Mouse (Mus musculus): ENCODE measurements around the gene Clec3b. TPM values are rescaled to one million over a fixed set of nuclear protein-coding genes. Genes with fewer than 3 reads are reported as not detected.

Clec3b gene
- polyA plus RNA-seq (2014; fragmentation: Nextera tagmentation; extraction: Ambion mirVana), result not detected in 2 replicates

DNA sequence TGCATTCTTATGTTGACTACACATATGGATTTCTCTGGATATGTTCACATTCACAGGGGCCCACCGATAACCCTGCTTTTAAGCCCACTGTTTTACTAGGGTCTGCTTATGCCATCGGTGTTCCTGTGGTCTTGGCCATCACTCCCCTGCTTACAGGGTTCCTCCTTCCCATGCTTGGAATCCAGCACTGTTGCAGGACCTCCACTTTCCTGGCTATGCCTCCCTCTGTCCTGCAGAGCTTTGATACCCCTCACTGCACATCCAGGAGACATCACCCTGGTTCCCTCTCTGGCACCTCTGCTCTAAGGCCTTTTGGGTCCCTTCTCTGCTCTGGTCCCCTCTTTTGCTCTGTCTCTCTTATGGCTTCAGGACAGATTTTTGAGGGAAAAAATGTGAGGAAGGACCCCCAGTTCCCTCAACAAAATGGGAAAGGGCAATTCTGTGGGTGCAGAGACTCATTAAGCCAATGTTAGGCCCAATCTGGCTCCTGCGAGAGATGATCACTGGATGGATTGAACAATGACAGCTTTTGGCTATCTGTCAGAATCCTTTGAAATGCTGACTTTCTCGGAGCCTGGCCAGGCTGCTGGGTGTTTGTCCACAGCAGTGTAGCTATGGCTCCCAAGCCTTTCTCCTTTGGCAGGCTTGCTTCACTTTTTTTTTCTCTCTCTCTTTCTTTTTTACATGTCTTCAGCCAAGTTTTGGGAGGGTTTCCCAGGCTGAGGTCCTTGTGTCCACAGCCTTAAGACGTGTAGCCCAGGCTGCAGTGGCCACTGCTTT lies at the start of gene Clec3b:
Gene Clec3b, plus strand, starts transcription at position 706 of the 780 bp plus-strand sequence.
- Histone ChIP-seq H3K27ac (ENCODE audit: low read depth, low read length) (no peak within 1 kb of the TSS), H3K9ac (ENCODE audit: low read length) (no peak within 1 kb of the TSS), H3K36me3 (ENCODE audit: control insufficient read depth, insufficient read depth, low read length) (no peaks in the 10 kb centered on the region), H3K4me1 (replicated peaks; ENCODE audit: control insufficient read depth, insufficient read depth, low read length) (no peaks in the 10 kb centered on the region), H3K27me3 (ENCODE audit: control insufficient read depth, insufficient read depth, low read length) (no peaks in the 10 kb centered on the region), H3K9me3 (ENCODE audit: control insufficient read depth, low read length) (no peaks in the 10 kb centered on the region), H3K4me2 (ENCODE audit: low read depth, low read length, severe bottlenecking) (no peak within 1 kb of the TSS), H3K4me3 (ENCODE audit: low read depth, low read length) (no peak within 1 kb of the TSS)
- 86% methylated on average over 5 of the region's 5 CpGs for WGBS
- DNase-seq (ENCODE audit: low spot score) (no peak), ATAC-seq (replicated peaks; ENCODE audit: low FRiP score) (no peak)

DNA sequence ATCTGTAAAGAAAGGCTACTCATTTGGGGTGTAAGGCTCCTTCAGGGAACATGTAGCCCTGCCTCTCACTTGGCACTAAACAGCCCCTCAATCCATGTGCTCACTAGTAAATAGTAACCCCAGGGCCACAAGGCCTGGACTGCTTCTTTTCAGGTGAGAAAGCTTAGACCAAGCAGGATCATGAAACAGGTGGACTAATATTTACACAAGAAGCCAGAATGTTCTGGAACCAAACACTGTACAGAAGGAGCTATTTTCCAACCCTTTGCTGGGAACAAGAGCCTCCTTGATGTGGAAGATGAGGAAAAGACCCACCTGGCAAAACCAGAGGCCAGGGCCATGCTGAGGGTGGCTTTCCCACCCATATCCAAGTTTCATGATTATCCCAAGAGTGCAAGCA lies 47.3 kb upstream of the Clec3b start:
- H3K9ac ChIP-seq (ENCODE audit: low read length), result no peak overlapping the region
- H3K9me3 ChIP-seq (ENCODE audit: control insufficient read depth, low read length), result no peaks in the 10 kb centered on the region
- ATAC-seq (replicated peaks; ENCODE audit: low FRiP score) (no peak), DNase-seq (ENCODE audit: low spot score) (no peak)
- no peaks in the 10 kb centered on the region for H3K4me1 ChIP-seq (replicated peaks; ENCODE audit: control insufficient read depth, insufficient read depth, low read length)
- no peak overlapping the region for H3K4me2 ChIP-seq (ENCODE audit: low read depth, low read length, severe bottlenecking)
- H3K27ac ChIP-seq (ENCODE audit: low read depth, low read length), result no peak overlapping the region
- H3K4me3 ChIP-seq (ENCODE audit: low read depth, low read length), result no peak overlapping the region
- no peaks in the 10 kb centered on the region; the same call in 1 of the 2 replicates for H3K36me3 ChIP-seq (ENCODE audit: control insufficient read depth, insufficient read depth, low read length)
- H3K27me3 ChIP-seq (ENCODE audit: control insufficient read depth, insufficient read depth, low read length), result no peaks in the 10 kb centered on the region

DNA sequence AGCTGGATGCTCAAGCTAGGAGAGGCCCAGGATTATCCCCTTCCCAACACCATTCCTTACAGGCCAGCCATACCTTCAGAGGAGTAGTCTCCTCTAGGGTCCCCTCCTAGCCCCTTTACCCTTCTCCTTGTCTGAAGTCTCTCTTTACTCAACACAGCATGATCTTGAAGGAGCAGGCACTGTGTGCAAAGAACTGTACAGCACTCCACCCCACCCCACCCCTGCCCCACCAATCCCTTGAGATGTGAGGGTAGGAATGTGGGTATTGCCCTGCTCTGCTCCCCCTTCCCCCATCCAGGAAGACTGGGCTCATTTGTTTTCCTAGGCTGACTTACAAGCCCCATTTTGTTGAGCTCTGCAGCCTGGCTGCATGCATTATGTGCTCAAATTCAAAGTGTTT lies 46.4 kb upstream of the Clec3b start:
- DNase-seq (ENCODE audit: low spot score), result no peak
- Histone ChIP-seq H3K27me3 (ENCODE audit: control insufficient read depth, insufficient read depth, low read length) (no peaks in the 10 kb centered on the region), H3K36me3 (ENCODE audit: control insufficient read depth, insufficient read depth, low read length) (no peaks in the 10 kb centered on the region; the same call in 1 of the 2 replicates), H3K4me1 (replicated peaks; ENCODE audit: control insufficient read depth, insufficient read depth, low read length) (no peaks in the 10 kb centered on the region), H3K9me3 (ENCODE audit: control insufficient read depth, low read length) (no peaks in the 10 kb centered on the region), H3K4me3 (ENCODE audit: low read depth, low read length) (no peak overlapping the region), H3K27ac (ENCODE audit: low read depth, low read length) (no peak overlapping the region), H3K9ac (ENCODE audit: low read length) (no peak overlapping the region), H3K4me2 (ENCODE audit: low read depth, low read length, severe bottlenecking) (no peak overlapping the region)
- ATAC-seq (replicated peaks; ENCODE audit: low FRiP score), result no peak

GRCm38 (mm10) chr9:123107186-123107585 lies 43.6 kb upstream of the Clec3b start:
- no peak overlapping the region for H3K9ac ChIP-seq (ENCODE audit: low read length)
- no peak overlapping the region for H3K27ac ChIP-seq (ENCODE audit: low read depth, low read length)
- H3K9me3 ChIP-seq (ENCODE audit: control insufficient read depth, low read length), result no peaks in the 10 kb centered on the region
- H3K4me2 ChIP-seq (ENCODE audit: low read depth, low read length, severe bottlenecking), result no peak overlapping the region
- no peak for ATAC-seq (replicated peaks; ENCODE audit: low FRiP score)
- no peaks in the 10 kb centered on the region; the same call in 1 of the 2 replicates for H3K36me3 ChIP-seq (ENCODE audit: control insufficient read depth, insufficient read depth, low read length)
- WGBS, result 95% methylated on average over 4 of the region's 4 CpGs
- H3K27me3 ChIP-seq (ENCODE audit: control insufficient read depth, insufficient read depth, low read length), result no peaks in the 10 kb centered on the region
- H3K4me3 ChIP-seq (ENCODE audit: low read depth, low read length), result no peak overlapping the region
- no peak for DNase-seq (ENCODE audit: low spot score)
- peaks cover 5% of the 10 kb centered on the region; the same call in 1 of the 2 replicates for H3K4me1 ChIP-seq (replicated peaks; ENCODE audit: control insufficient read depth, insufficient read depth, low read length)

DNA sequence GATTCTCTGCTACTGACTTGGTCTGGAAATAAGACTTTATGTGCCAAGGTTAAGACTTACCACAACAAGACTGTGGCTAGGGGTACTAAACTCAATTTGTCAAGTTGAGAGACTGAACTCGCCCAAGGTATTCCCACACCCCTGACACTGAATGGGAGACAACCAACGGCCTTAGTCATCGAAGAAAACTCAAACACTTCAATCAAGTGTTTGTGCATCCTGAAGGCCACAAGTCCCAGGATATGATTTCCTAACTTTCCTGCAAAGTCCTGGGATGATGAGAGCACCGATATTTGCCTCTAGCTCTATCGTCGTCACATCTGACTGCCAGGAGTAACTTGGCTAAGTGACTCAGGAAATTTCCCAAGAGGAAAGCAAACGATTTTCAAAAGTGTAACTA lies 41.6 kb upstream of the Clec3b start:
- no peaks in the 10 kb centered on the region for H3K27me3 ChIP-seq (ENCODE audit: control insufficient read depth, insufficient read depth, low read length)
- H3K9ac ChIP-seq (ENCODE audit: low read length), result no peak overlapping the region
- no peaks in the 10 kb centered on the region for H3K9me3 ChIP-seq (ENCODE audit: control insufficient read depth, low read length)
- no peaks in the 10 kb centered on the region; the same call in 1 of the 2 replicates for H3K36me3 ChIP-seq (ENCODE audit: control insufficient read depth, insufficient read depth, low read length)
- no peak for ATAC-seq (replicated peaks; ENCODE audit: low FRiP score)
- peaks cover 6% of the 10 kb centered on the region; the same call in 1 of the 2 replicates for H3K4me1 ChIP-seq (replicated peaks; ENCODE audit: control insufficient read depth, insufficient read depth, low read length)
- H3K27ac ChIP-seq (ENCODE audit: low read depth, low read length), result no peak overlapping the region
- no peak for DNase-seq (ENCODE audit: low spot score)
- WGBS, result 94% methylated on average over 7 of the region's 7 CpGs
- H3K4me3 ChIP-seq (ENCODE audit: low read depth, low read length), result no peak overlapping the region
- H3K4me2 ChIP-seq (ENCODE audit: low read depth, low read length, severe bottlenecking), result no peak overlapping the region

GRCm38 (mm10) chr9:123111751-123112221 lies 39.0 kb upstream of the Clec3b start:
- DNase-seq (ENCODE audit: low spot score) (no peak), ATAC-seq (replicated peaks; ENCODE audit: low FRiP score) (no peak)
- H3K9ac ChIP-seq (ENCODE audit: low read length), result peak overlapping the region; percentile 96
- no peaks in the 10 kb centered on the region for H3K9me3 ChIP-seq (ENCODE audit: control insufficient read depth, low read length)
- H3K27ac ChIP-seq (ENCODE audit: low read depth, low read length), result no peak overlapping the region
- no peaks in the 10 kb centered on the region for H3K27me3 ChIP-seq (ENCODE audit: control insufficient read depth, insufficient read depth, low read length)
- no peaks in the 10 kb centered on the region; the same call in 1 of the 2 replicates for H3K36me3 ChIP-seq (ENCODE audit: control insufficient read depth, insufficient read depth, low read length)
- peak overlapping the region; percentile 90 for H3K4me2 ChIP-seq (ENCODE audit: low read depth, low read length, severe bottlenecking)
- peaks cover 6% of the 10 kb centered on the region; the same call in 1 of the 2 replicates for H3K4me1 ChIP-seq (replicated peaks; ENCODE audit: control insufficient read depth, insufficient read depth, low read length)
- WGBS, result 65% methylated on average over 8 of the region's 8 CpGs
- peak overlapping the region; percentile 90 for H3K4me3 ChIP-seq (ENCODE audit: low read depth, low read length)

DNA sequence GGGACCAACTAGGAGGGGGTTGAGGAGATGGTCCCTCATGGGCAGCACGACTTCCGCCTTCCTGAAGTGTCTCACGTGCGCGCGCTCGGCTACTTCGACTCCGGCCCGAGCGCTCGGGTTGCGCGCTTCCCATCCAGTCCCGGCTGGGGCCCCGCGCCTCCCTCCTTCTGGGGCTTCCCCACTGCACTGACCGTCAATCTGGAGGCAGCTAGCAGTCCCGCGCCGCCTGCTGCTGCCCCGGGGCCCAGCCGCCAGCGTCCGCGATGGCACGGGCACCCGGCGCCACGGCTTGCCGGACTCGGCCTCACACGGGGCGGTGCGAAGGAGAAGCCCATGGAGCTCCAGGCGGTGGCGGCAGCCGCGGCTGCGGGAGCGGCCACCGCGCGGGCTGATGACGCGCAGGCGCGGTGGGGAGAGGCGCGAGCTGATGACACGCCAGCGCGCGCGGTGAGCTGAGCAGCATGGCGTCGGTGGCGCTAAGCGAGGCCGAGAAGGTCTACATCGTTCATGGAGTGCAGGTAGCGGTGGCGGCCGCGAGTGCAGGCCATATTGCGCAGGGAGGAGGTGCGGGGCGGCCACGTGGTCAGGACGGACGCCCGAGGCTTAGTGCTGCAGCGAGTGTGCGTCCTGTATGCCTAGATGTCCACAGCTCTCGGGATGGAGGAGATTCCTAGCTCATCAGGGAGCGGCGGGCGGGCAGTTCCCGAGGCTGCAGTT lies 37.8 kb upstream of the Clec3b start, which contains the start of the genes Zdhhc3 and Exosc7:
Gene Zdhhc3, minus strand, starts transcription at position 401 of the 717 bp plus-strand sequence.
Gene Exosc7, plus strand, starts transcription at position 411 of the 717 bp plus-strand sequence.
- peak; percentile 95 for ATAC-seq (replicated peaks; ENCODE audit: low FRiP score)

GRCm38 (mm10) chr9:123113931-123114330 lies 36.8 kb upstream of the Clec3b start:
- Histone ChIP-seq H3K27me3 (ENCODE audit: control insufficient read depth, insufficient read depth, low read length) (no peaks in the 10 kb centered on the region), H3K9me3 (ENCODE audit: control insufficient read depth, low read length) (no peaks in the 10 kb centered on the region), H3K4me2 (ENCODE audit: low read depth, low read length, severe bottlenecking) (peak overlapping the region; percentile 90), H3K36me3 (ENCODE audit: control insufficient read depth, insufficient read depth, low read length) (no peaks in the 10 kb centered on the region; the same call in 1 of the 2 replicates), H3K4me3 (ENCODE audit: low read depth, low read length) (peak overlapping the region; percentile 90), H3K4me1 (replicated peaks; ENCODE audit: control insufficient read depth, insufficient read depth, low read length) (peaks cover 6% of the 10 kb centered on the region; the same call in 1 of the 2 replicates), H3K9ac (ENCODE audit: low read length) (peak overlapping the region; percentile 96), H3K27ac (ENCODE audit: low read depth, low read length) (no peak overlapping the region)
- no peak for DNase-seq (ENCODE audit: low spot score)
- WGBS, result 68% methylated on average over 6 of the region's 6 CpGs
- ATAC-seq (replicated peaks; ENCODE audit: low FRiP score), result no peak

More for the DNA sequence above, 37.8 kb upstream of the Clec3b start, which contains the start of the genes Zdhhc3 and Exosc7:
- H3K9me3 ChIP-seq (ENCODE audit: control insufficient read depth, low read length), result no peaks in the 10 kb centered on the region
- peak within 1 kb of the TSS; percentile 96 for H3K9ac ChIP-seq (ENCODE audit: low read length)
- peak within 1 kb of the TSS; percentile 90 for H3K4me2 ChIP-seq (ENCODE audit: low read depth, low read length, severe bottlenecking)
- peak; percentile 93 for DNase-seq (ENCODE audit: low spot score)
- H3K27ac ChIP-seq (ENCODE audit: low read depth, low read length), result peak within 1 kb of the TSS; percentile 91
- peak within 1 kb of the TSS; percentile 90 for H3K4me3 ChIP-seq (ENCODE audit: low read depth, low read length)
- no peaks in the 10 kb centered on the region for H3K27me3 ChIP-seq (ENCODE audit: control insufficient read depth, insufficient read depth, low read length)
- WGBS, result under 1% methylated on average over 74 of the region's 79 CpGs
- H3K36me3 ChIP-seq (ENCODE audit: control insufficient read depth, insufficient read depth, low read length), result no peaks in the 10 kb centered on the region
- H3K4me1 ChIP-seq (replicated peaks; ENCODE audit: control insufficient read depth, insufficient read depth, low read length), result peaks cover 6% of the 10 kb centered on the region; the same call in 1 of the 2 replicates

Data from forebrain, embryonic 11.5 days (tissue).